Mouse (Mus musculus) T-helper 2 cell (primary cell): ENCODE measurements around the gene Zbtb20.

Experiments used
- in situ Hi-C: fragments of 300-600 bp; cut with MboI, MseI; formaldehyde crosslinking; loops from one replicate; pipeline ENCODE4 v1.15.1; 2025; ENCODE audit warnings: high pct_unique_total_duplicates

The Zbtb20 gene

DNA sequence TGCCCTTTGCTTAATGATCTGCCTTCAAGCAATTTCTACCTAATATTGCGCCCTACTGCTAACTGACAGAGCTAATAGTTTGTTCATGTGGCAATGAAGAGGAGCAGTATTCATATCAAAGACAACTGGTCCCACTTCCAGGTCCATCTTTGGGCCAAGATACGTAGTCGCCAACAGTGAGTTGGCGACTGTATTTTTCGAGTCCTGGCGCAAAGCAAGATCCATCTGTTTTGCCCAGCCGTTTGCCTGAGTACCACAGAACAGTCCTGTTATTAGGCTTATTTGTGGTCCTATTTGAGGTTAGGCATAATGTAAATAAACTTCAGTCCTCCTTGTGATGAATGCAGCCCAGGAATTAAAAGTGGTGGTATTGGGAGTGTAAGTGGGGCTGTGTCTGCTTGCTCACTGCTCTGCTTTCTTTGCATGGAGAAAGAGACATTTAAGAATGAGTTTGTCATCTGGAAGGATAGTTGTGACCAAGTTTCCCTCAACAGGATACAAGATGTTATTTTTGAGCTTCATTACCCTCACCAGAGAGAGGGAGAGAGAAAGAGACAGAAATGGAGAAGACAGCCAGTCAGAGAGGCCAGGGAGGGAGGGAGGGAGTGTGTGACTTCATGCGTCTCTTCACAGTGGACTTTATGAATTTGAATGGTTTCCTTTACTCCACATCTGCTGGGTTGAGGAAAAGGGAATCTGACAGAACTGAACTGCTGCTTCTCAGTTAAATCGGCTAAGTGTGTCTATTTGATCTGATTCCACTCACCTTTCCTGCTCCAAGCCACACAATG, 315.6 kb downstream of the Zbtb20 start:
- in situ Hi-C loops = no loop called here

GRCm38 (mm10) chr16:43193631-43194239, 318.1 kb downstream of the Zbtb20 start:
- in situ Hi-C loops = no loop called here

- in situ Hi-C loops = no loop called here
Measured at GRCm38 (mm10) chr16:43217336-43218006, 341.8 kb downstream of the Zbtb20 start.

GRCm38 (mm10) chr16:43219367-43219766, 343.7 kb downstream of the Zbtb20 start:
- in situ Hi-C loops = no loop called here

DNA sequence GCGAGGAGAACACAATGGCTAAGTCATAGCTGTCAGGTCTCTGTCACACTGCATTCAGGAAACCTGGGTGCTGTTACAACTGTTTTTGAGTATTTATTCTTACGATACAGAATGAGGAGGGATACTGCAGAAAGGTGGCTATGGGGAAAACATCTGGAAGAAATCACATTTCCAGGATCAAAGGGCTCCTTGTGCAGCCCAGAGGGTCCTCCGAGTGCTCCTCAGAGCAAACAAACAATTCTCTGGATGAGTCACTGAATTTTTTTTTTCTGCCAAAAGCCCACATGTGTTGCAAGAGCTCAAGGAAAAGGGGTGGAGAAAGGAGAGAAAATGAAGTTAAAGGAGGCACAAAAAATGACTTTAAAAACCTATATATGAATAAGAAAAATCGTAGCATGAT, 345.6 kb downstream of the Zbtb20 start:
- in situ Hi-C loops = no loop called here

DNA sequence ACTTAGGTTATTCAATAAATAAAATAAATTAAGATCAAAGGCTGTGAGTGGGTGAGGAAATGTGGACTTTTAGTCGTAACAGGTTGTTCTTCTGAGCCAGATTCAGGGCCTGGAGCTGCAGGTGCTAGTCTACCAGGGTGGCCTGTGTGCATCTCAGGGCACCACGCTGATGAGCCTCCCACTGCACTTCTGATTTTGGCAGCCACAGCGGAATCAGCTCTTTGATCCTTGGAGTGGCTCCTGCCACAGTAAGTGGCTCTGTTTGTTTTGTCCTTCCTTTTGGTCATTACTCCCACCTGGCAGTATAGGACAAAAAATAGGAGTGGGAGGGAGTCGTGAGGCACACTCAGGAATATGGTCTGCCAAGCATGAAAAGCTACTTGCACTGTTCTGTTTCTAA, 354.6 kb downstream of the Zbtb20 start:
- in situ Hi-C loops = no loop called here

DNA sequence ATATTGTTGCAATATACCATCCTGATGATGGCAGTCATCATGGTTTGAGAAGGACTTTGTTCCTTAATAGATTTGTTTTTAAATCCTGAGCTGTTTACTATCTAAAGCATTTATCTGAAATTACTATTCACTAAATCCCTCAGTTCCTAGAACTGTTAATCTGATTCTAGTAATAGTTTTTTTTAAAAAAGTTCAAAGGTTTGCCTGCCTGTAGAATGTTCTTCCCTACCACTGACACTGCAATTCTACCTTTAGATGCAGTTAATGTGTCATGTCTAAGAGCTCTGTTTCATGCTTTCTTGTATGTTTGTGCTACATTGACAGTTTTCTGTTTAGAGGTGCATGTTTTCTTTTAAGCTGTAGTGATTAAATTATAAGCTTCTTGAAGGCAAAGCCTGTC, 358.6 kb downstream of the Zbtb20 start:
- in situ Hi-C loops = no loop called here

DNA sequence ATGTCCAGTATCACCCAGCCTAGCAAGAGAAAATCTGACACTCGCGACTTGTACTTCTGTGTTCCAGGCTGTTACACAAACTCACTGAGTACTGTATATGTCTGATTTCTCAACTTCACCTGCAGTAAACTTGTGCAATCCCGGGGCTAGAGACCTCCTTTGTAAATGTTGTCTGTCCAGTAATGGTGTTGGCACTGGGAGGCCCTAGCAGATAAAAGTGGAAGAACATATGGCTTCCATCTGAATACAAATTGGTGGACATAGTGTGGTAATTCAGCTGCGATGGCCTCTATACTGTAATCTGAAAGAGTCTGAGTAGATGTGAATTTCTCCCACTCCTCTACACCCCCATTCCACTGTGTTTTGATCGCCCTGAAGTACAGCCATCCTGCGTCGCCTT, 359.6 kb downstream of the Zbtb20 start:
- in situ Hi-C loops = no loop called here

GRCm38 (mm10) chr16:43235721-43236159, 360.1 kb downstream of the Zbtb20 start:
- in situ Hi-C loops = no loop called here

- in situ Hi-C loops = no loop called here
Measured at GRCm38 (mm10) chr16:43237551-43237950, 361.9 kb downstream of the Zbtb20 start.

- in situ Hi-C loops = no loop called here
Measured at GRCm38 (mm10) chr16:43247026-43247425, 371.3 kb downstream of the Zbtb20 start.

- in situ Hi-C loops = no loop called here
Measured at GRCm38 (mm10) chr16:43253077-43253476, 377.4 kb downstream of the Zbtb20 start.

DNA sequence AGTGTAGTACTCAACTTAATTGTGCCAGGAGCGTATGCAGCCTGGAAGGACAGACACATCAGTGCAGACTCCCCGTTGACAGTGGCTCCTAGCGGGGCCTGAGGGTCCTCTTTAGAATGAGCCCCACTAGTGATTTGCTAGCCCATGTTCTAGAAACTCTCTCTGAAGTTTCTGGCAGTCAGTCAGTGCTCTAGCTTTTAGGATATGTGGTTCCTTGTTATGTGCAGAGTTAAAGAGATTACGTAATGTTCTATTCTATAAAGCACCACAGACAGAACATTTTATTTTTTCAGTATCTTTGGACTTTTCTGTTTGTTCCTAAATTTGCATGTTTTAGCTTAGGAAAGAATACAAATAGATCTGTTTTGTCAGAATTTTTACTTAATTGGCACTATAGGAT, 378.1 kb downstream of the Zbtb20 start:
- in situ Hi-C loops = no loop called here

DNA sequence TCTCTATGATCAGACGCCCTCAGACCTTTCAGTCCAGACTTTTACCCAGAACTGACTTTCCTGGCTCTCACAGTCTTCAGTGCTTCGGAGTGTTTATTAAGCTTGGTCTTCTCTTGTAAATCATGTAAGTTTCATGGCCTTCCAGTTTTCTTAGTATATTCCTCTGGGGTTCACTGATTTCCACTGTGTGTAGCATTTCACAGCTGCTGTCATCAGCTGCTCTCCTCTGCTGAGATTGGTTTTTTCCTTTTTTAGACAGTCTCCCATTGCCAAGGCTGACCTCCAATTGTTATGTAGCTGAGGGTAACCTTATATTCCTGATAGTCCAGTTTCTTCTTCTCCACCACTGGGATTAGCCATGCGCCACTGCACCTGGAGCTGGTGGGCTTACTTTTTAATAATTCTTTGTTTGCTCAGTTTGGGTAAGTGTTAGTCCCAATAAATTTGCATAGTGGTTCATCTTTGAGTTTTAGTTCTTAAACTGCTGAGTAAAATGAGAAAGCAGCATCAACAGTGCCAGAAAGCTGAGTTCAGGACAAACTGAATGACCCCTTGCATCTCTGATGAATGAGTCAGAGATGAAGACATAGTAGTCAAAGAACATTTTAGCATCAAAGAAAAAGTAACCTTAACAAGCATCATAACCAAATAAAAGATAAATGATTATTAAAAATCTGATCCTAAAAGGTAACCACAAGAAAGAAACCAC, 380.7 kb downstream of the Zbtb20 start:
- in situ Hi-C loops = no loop called here

GRCm38 (mm10) chr16:43256900-43257281, 381.2 kb downstream of the Zbtb20 start:
- in situ Hi-C loops = no loop called here

- in situ Hi-C loops = no loop called here
Measured at GRCm38 (mm10) chr16:43259466-43259865, 383.8 kb downstream of the Zbtb20 start.

GRCm38 (mm10) chr16:43260862-43261261, 385.2 kb downstream of the Zbtb20 start:
- in situ Hi-C loops = no loop called here

DNA sequence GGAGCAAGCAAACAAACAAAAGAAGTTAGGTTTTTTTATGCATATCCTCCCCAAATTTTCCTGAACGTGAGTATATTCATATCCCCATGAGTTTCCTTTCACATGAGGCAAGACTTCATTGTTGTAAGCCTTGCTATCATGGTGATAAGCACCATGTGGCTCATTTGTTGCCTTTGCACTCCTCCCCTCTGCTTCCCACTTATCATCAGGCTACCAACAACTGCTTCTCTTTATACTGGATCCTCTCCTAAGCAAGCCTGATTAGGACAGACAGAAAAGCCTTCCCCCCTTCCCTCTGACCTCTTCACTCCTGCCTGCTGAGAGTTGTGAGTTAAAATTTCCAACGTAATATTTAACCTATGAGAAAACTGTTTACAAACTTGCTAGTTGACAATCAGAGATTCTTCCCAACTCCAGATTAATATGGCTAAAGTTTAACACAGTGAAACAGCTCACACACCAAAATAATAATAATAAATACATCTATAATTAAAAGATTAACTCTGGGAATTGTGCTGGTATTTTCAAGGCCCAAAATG, 398.4 kb downstream of the Zbtb20 start:
- in situ Hi-C loops = no loop called here

DNA sequence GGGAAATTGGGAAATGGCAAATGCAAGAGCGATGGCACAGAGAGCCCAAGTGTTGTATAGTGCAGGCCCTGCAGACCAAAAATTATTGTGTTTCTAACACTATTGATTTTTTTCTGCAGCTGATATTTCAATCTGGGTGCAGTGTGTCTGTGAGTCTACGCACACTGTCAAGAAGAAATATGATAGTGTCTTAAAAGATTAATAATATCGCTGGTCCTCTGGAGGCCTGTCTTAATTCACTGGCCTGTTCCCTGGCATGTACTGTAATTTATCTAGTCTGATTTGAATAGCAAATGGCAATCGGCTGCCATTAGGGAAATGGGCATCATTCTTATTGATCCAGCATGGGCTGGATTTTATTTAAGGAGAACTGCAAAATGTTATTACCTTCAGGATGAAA, 401.1 kb downstream of the Zbtb20 start:
- in situ Hi-C loops = no loop called here

- in situ Hi-C loops = no loop called here
Measured at GRCm38 (mm10) chr16:43286319-43286718, 410.6 kb downstream of the Zbtb20 start.

GRCm38 (mm10) chr16:43286783-43287383, 411.2 kb downstream of the Zbtb20 start:
- in situ Hi-C loops = no loop called here
